Mouse (Mus musculus): ENCODE data around the gene Hprt.

GRCm38 (mm10) chrX:52956942-52957341 is 31.0 kb upstream of the Hprt start:
- TF ChIP-seq CTCF (IDR thresholded peaks at IDR 0.05; ENCODE audit: insufficient read depth, low read depth, low read length) (no peak), POLR2A (IDR thresholded peaks at IDR 0.05; ENCODE audit: insufficient read depth, low read depth, low read length) (no peak)
